Mouse (Mus musculus) neural tube, embryonic 11.5 days (tissue): Measurements from ENCODE around the gene Cfd. TPM values are rescaled to one million over a fixed set of nuclear protein-coding genes. Genes with fewer than 3 reads are reported as not detected.
A peak's percentile ranks its signal among the peaks of the same experiment; 100 is the strongest.
"Not testable (repeated sequence)": the region's sequence is repeated elsewhere in the genome, so short reads cannot be mapped to it uniquely, and the experiment has no call there.

ENCODE experiments used
- ATAC-seq: fragments of 200-750 bp; cut with Nextera tagmentation; 2 replicates; pipeline ENCODE4 v1.8.0; 2017; ENCODE audit warnings: moderate number of reproducible peaks, mild to moderate bottlenecking, moderate TSS enrichment, moderate library complexity; ENCODE audit not compliant: insufficient read depth, low FRiP score, low TSS enrichment
- DNase-seq: peaks from one replicate; pipeline ENCODE4 v3.0.0-alpha.2; 2015; ENCODE audit warnings: low spot score
- H3K27ac ChIP-seq: fragments of 300-500 bp; sonication (generic); 2 replicates; pipeline ENCODE4 v1.5.1; 2014; ENCODE audit warnings: low read depth, mild to moderate bottlenecking, low read length
- H3K27me3 ChIP-seq: fragments of 300-500 bp; sonication (generic); 2 replicates; pipeline ENCODE4 v1.6.1; 2014; ENCODE audit warnings: mild to moderate bottlenecking, low read length, mixed read lengths; ENCODE audit not compliant: control insufficient read depth, insufficient read depth
- H3K36me3 ChIP-seq: fragments of 300-500 bp; sonication (generic); 2 replicates; pipeline ENCODE4 v1.6.1; 2014; ENCODE audit warnings: mild to moderate bottlenecking, low read length, moderate library complexity, mixed read lengths; ENCODE audit not compliant: control insufficient read depth, insufficient read depth
- H3K4me1 ChIP-seq: fragments of 300-500 bp; sonication (generic); 2 replicates; pipeline ENCODE4 v1.6.1; 2014; ENCODE audit warnings: low read length, mixed read lengths; ENCODE audit not compliant: control insufficient read depth, insufficient read depth
- H3K4me2 ChIP-seq: fragments of 300-500 bp; sonication (generic); 2 replicates; pipeline ENCODE4 v1.6.1; 2014; ENCODE audit warnings: low read depth, mild to moderate bottlenecking, moderate library complexity
- H3K4me3 ChIP-seq: fragments of 300-500 bp; sonication (generic); 2 replicates; pipeline ENCODE4 v1.5.1; 2014; ENCODE audit warnings: low read depth, low read length
- H3K9ac ChIP-seq: fragments of 300-500 bp; sonication (generic); 2 replicates; pipeline ENCODE4 v1.6.1; 2014; ENCODE audit warnings: mild to moderate bottlenecking, low read length
- H3K9me3 ChIP-seq: fragments of 300-500 bp; sonication (generic); 2 replicates; pipeline ENCODE4 v1.6.1; 2016; ENCODE audit warnings: low read length; ENCODE audit not compliant: control insufficient read depth
- WGBS: fragments of 180-500 bp; shearing (Covaris S2); extraction: QIAGEN DNeasy Blood & Tissue Kit; methylation state at CpG from one replicate; pipeline ENCODE4 v1.1.7; 2014; 5-methylcytosine and 5-hydroxymethylcytosine counted together
- polyA plus RNA-seq: library from polyadenylated mRNA; unstranded; fragments of >200 nt; fragmentation: Nextera tagmentation; extraction: Ambion mirVana; gene quantifications from 2 replicates; pipeline ENCODE4 v1.2.1, GENCODE M21; 2014

Gene Cfd
- polyA plus RNA-seq, 1 experiment from 2014 or later: not detected

- WGBS: 56% methylated on average over 12 of the region's 12 CpGs
- H3K4me1 ChIP-seq: peaks cover 12% of the 10 kb centered on the region
- H3K9ac ChIP-seq: no peak overlapping the region
Measured at GRCm38 (mm10) chr10:79877757-79878156, 12.9 kb upstream of the Cfd start.

DNA sequence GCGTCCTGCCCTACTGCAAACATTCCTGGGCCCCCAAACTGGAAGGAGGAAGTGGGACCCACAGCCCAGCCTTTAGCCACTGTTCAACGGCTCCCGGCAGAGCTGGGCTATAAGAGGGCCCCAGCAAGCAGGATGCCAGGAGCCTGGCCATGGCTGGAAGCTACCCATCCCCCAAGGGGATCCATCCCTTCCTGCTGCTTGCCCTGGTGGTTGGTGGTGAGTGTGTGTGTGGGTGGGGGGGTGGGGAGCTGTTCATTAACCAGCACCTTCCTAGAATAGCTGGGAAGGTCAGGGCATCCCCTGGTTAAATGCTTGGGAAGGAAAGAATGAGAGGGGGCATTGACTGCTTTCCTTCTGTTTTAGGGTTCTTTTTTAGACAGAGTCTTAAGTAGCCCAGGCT is 11.1 kb upstream of the Cfd start:
- no peak for ATAC-seq
- no peak overlapping the region for H3K4me3 ChIP-seq
- H3K9me3 ChIP-seq: no peaks in the 10 kb centered on the region
- no peak overlapping the region for H3K27ac ChIP-seq
- no peak for DNase-seq
- H3K4me1 ChIP-seq: peaks cover 6% of the 10 kb centered on the region
- WGBS: 43% methylated on average over 3 of the region's 3 CpGs
- H3K4me2 ChIP-seq: no peak overlapping the region
- no peak overlapping the region for H3K9ac ChIP-seq
- H3K36me3 ChIP-seq: no peaks in the 10 kb centered on the region
- peaks cover 9% of the 10 kb centered on the region; the same call in 1 of the 2 replicates for H3K27me3 ChIP-seq

More at GRCm38 (mm10) chr10:79877757-79878156, 12.9 kb upstream of the Cfd start:
- H3K27me3 ChIP-seq: peaks cover 8% of the 10 kb centered on the region; the same call in 1 of the 2 replicates
- H3K4me3 ChIP-seq: no peak overlapping the region
- no peak overlapping the region for H3K27ac ChIP-seq
- no peak overlapping the region for H3K4me2 ChIP-seq
- ATAC-seq (no peak), DNase-seq (no peak)
- no peaks in the 10 kb centered on the region for H3K36me3 ChIP-seq
- no peaks in the 10 kb centered on the region for H3K9me3 ChIP-seq

DNA sequence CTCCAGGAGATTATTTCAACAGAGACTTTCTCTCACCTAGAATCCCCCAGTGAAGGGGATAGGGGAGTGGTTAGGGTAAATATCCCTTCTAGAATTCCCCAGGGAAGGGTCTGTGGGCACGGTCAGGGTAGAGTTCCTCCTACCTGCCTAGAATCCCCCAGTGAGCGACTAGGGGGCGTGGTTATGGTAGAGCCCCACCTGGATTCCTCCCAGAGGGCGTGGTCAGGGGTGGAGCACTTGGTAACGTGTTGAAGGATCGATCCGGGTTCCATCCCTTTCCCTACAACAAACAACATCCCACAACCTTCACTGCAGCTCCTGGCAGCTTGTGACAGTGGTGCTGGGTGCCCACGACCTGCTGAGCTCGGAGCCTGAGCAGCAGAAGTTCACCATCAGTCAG is 9.9 kb upstream of the Cfd start:
- no peaks in the 10 kb centered on the region for H3K9me3 ChIP-seq
- H3K4me2 ChIP-seq: no peak overlapping the region
- peaks cover 3% of the 10 kb centered on the region; the same call in 1 of the 2 replicates for H3K4me1 ChIP-seq
- no peak for ATAC-seq
- no peak for DNase-seq
- H3K36me3 ChIP-seq: no peaks in the 10 kb centered on the region
- no peak overlapping the region for H3K27ac ChIP-seq
- 17% methylated on average over 9 of the region's 9 CpGs for WGBS
- H3K27me3 ChIP-seq: peaks cover 9% of the 10 kb centered on the region; the same call in 1 of the 2 replicates
- H3K9ac ChIP-seq: no peak overlapping the region
- no peak overlapping the region for H3K4me3 ChIP-seq

DNA sequence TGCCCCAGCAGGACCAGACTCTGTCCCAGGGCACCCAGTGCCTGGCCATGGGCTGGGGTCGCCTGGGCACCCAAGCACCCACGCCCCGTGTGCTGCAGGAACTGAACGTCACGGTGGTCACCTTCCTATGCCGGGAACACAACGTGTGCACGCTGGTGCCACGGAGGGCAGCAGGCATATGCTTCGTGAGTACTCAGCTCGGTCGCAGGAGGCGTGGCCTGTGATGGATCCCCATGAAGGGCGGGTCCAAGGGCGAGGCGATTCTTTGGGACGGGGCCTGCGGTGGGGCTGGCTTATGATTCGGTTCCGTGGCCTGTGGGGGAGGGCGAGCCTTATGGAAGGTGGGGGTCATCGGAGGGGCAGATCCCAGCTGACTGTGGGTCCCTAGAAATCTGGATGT is 8.7 kb upstream of the Cfd start:
- DNase-seq (no peak), ATAC-seq (no peak)
- Histone ChIP-seq H3K9me3 (no peaks in the 10 kb centered on the region), H3K36me3 (no peaks in the 10 kb centered on the region), H3K9ac (peak overlapping the region; percentile 32), H3K4me3 (peak overlapping the region; percentile 13; the same call in 1 of the 2 replicates), H3K27me3 (peaks cover 9% of the 10 kb centered on the region; the same call in 1 of the 2 replicates), H3K4me1 (peaks cover 3% of the 10 kb centered on the region; the same call in 1 of the 2 replicates), H3K4me2 (peak overlapping the region; percentile 22), H3K27ac (no peak overlapping the region)
- 6% methylated on average over 22 of the region's 22 CpGs for WGBS

DNA sequence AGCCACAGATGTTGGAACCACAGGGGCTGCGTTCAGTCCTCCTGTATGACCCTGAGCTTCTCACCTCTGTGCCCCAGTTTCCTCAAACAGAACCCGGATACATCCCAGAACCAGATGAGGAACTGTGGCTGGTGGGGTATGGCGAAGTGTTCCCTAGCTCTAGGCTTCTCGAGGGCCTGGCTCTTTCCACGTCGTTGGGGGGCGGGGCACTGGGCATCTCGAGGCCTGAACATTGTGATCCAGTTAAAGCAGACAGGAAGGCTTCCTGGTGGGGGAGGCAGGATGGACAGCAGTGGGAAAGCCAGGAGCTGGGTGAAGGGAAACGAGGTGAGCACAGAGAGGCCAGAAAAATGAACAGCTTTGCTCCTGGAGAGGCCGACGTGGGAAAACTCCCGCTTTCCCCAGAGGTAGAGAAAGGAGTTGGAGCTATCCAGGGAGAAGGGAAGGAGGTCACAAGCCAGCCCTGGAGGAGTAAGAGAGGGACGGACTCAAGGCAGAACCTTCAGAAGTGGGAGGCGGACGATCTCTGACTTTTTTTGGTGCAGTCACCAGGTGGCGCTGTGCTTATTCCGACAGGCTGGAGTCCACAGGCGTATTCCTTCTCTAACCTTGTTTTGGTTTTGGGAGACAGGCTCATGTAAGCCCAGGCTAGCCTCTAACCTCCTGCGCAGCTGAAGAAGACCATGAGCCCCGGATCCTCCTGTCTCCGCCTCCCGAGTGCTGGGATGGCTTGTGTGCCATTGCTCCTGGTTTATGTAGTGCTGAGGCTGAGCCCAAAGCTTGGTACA is 7.2 kb upstream of the Cfd start:
- no peaks in the 10 kb centered on the region for H3K36me3 ChIP-seq
- no peak overlapping the region for H3K9ac ChIP-seq
- 14% methylated on average over 22 of the region's 22 CpGs for WGBS
- ATAC-seq (no peak), DNase-seq (peak; percentile 79)
- peaks cover 3% of the 10 kb centered on the region; the same call in 1 of the 2 replicates for H3K4me1 ChIP-seq
- peaks cover 9% of the 10 kb centered on the region; the same call in 1 of the 2 replicates for H3K27me3 ChIP-seq
- no peak overlapping the region for H3K27ac ChIP-seq
- no peaks in the 10 kb centered on the region for H3K9me3 ChIP-seq
- no peak overlapping the region for H3K4me3 ChIP-seq
- no peak overlapping the region; the same call in 1 of the 2 replicates for H3K4me2 ChIP-seq

DNA sequence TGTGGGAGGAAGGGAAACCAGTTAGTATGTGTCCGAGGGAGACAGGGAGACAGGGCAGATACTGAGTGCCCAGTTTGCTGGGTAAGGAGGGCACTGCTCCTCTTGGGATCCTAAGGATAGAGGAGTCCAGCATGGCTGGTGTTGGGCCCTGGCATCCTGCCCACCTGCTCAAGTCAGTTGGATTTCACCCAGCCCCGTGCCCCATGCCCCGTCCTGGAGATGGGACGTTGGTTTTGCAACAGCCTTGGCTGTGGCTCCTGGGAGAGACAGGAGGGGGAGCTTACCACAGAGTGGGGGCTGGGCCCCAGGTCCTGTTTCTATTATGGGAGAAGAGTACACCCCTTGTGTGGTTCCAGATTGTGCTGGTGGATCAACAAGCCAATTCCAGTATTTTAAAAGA is 6.2 kb upstream of the Cfd start:
- H3K4me2 ChIP-seq: no peak overlapping the region
- H3K36me3 ChIP-seq: no peaks in the 10 kb centered on the region
- 69% methylated on average over 4 of the region's 4 CpGs for WGBS
- peaks cover 9% of the 10 kb centered on the region; the same call in 1 of the 2 replicates for H3K27me3 ChIP-seq
- DNase-seq (no peak), ATAC-seq (no peak)
- H3K4me3 ChIP-seq: no peak overlapping the region
- no peaks in the 10 kb centered on the region for H3K9me3 ChIP-seq
- H3K4me1 ChIP-seq: peaks cover 3% of the 10 kb centered on the region; the same call in 1 of the 2 replicates
- no peak overlapping the region for H3K9ac ChIP-seq
- no peak overlapping the region for H3K27ac ChIP-seq

GRCm38 (mm10) chr10:79884938-79885337 is 5.7 kb upstream of the Cfd start:
- H3K4me1 ChIP-seq, H3K9me3 ChIP-seq, H3K27ac ChIP-seq, ATAC-seq, H3K4me2 ChIP-seq, H3K9ac ChIP-seq, H3K36me3 ChIP-seq, H3K4me3 ChIP-seq, DNase-seq, H3K27me3 ChIP-seq: not testable (repeated sequence)
- WGBS: 67% methylated on average over 2 of the region's 3 CpGs

DNA sequence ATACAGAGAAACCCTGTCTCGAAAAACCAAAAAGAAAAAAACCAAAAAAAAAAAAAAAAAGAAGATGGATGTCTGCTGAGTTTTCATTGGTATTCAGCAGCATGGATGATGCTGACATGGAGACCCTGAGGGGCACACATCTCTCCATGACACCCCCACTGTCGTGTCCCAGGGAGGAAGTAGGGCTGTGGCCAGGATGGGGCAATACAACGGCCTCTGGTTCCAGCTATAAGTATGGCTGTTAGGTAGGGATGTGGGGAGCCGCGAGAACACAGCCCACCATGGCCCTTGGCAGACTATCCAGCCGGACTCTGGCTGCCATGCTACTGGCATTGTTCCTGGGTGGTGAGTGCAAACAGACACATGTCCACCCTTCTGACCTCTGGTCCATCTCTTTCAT is 4.6 kb upstream of the Cfd start, which contains the start of gene Elane:
TSS of gene Elane (plus strand) at position 194 of the 400 bp plus-strand sequence.
- H3K4me3 ChIP-seq: no peak within 1 kb of the TSS
- DNase-seq: no peak
- 89% methylated on average over 6 of the region's 6 CpGs for WGBS
- peaks cover 3% of the 10 kb centered on the region; the same call in 1 of the 2 replicates for H3K4me1 ChIP-seq
- H3K27me3 ChIP-seq: peaks cover 9% of the 10 kb centered on the region; the same call in 1 of the 2 replicates
- H3K27ac ChIP-seq: no peak within 1 kb of the TSS
- no peak for ATAC-seq
- H3K9me3 ChIP-seq: no peaks in the 10 kb centered on the region
- H3K9ac ChIP-seq: no peak within 1 kb of the TSS
- no peak within 1 kb of the TSS for H3K4me2 ChIP-seq
- no peaks in the 10 kb centered on the region for H3K36me3 ChIP-seq

DNA sequence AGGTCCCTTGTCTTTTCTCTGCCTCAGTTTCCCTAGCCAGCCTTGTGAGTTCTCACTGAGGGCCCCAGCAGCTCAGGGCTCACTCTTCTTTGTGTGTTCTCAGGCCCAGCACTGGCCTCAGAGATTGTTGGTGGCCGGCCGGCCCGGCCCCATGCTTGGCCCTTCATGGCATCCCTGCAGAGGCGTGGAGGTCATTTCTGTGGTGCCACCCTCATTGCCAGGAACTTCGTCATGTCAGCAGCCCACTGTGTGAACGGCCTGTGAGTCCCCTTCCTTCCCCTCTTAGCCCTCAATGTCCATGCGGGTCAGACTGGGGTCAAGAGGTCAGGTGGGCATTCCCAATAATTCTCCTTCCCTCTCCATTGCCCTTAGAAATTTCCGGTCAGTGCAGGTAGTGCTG is 4.0 kb upstream of the Cfd start:
- no peak for ATAC-seq
- Histone ChIP-seq H3K27me3 (peaks cover 9% of the 10 kb centered on the region; the same call in 1 of the 2 replicates), H3K27ac (no peak overlapping the region), H3K4me1 (peaks cover 3% of the 10 kb centered on the region; the same call in 1 of the 2 replicates), H3K9ac (no peak overlapping the region), H3K9me3 (no peaks in the 10 kb centered on the region), H3K4me3 (no peak overlapping the region), H3K4me2 (no peak overlapping the region), H3K36me3 (no peaks in the 10 kb centered on the region)
- DNase-seq: no peak
- 76% methylated on average over 8 of the region's 8 CpGs for WGBS
